Mouse (Mus musculus) neural tube, embryonic 11.5 days (tissue): ENCODE data around the gene Nxf3. TPM values are rescaled to one million over a fixed set of nuclear protein-coding genes. Genes with fewer than 3 reads are reported as not detected.
"Not testable (repeated sequence)": the region's sequence is repeated elsewhere in the genome, so short reads cannot be mapped to it uniquely, and the experiment has no call there.

Experiments
- ATAC-seq: fragments of 200-750 bp; cut with Nextera tagmentation; 2 replicates; pipeline ENCODE4 v1.8.0; 2017; ENCODE audit warnings: moderate number of reproducible peaks, mild to moderate bottlenecking, moderate TSS enrichment, moderate library complexity; ENCODE audit not compliant: insufficient read depth, low FRiP score, low TSS enrichment
- DNase-seq: peaks from one replicate; pipeline ENCODE4 v3.0.0-alpha.2; 2015; ENCODE audit warnings: low spot score
- H3K27ac ChIP-seq: fragments of 300-500 bp; sonication (generic); 2 replicates; pipeline ENCODE4 v1.5.1; 2014; ENCODE audit warnings: low read depth, mild to moderate bottlenecking, low read length
- H3K27me3 ChIP-seq: fragments of 300-500 bp; sonication (generic); 2 replicates; pipeline ENCODE4 v1.6.1; 2014; ENCODE audit warnings: mild to moderate bottlenecking, low read length, mixed read lengths; ENCODE audit not compliant: control insufficient read depth, insufficient read depth
- H3K36me3 ChIP-seq: fragments of 300-500 bp; sonication (generic); 2 replicates; pipeline ENCODE4 v1.6.1; 2014; ENCODE audit warnings: mild to moderate bottlenecking, low read length, moderate library complexity, mixed read lengths; ENCODE audit not compliant: control insufficient read depth, insufficient read depth
- H3K4me1 ChIP-seq: fragments of 300-500 bp; sonication (generic); 2 replicates; pipeline ENCODE4 v1.6.1; 2014; ENCODE audit warnings: low read length, mixed read lengths; ENCODE audit not compliant: control insufficient read depth, insufficient read depth
- H3K4me2 ChIP-seq: fragments of 300-500 bp; sonication (generic); 2 replicates; pipeline ENCODE4 v1.6.1; 2014; ENCODE audit warnings: low read depth, mild to moderate bottlenecking, moderate library complexity
- H3K4me3 ChIP-seq: fragments of 300-500 bp; sonication (generic); 2 replicates; pipeline ENCODE4 v1.5.1; 2014; ENCODE audit warnings: low read depth, low read length
- H3K9ac ChIP-seq: fragments of 300-500 bp; sonication (generic); 2 replicates; pipeline ENCODE4 v1.6.1; 2014; ENCODE audit warnings: mild to moderate bottlenecking, low read length
- H3K9me3 ChIP-seq: fragments of 300-500 bp; sonication (generic); 2 replicates; pipeline ENCODE4 v1.6.1; 2016; ENCODE audit warnings: low read length; ENCODE audit not compliant: control insufficient read depth
- WGBS: fragments of 180-500 bp; shearing (Covaris S2); extraction: QIAGEN DNeasy Blood & Tissue Kit; methylation state at CpG from one replicate; pipeline ENCODE4 v1.1.7; 2014; 5-methylcytosine and 5-hydroxymethylcytosine counted together
- polyA plus RNA-seq: library from polyadenylated mRNA; unstranded; fragments of >200 nt; fragmentation: Nextera tagmentation; extraction: Ambion mirVana; gene quantifications from 2 replicates; pipeline ENCODE4 v1.2.1, GENCODE M21; 2014

Gene Nxf3
- polyA plus RNA-seq, 1 experiment from 2014 or later, result not detected

- no peak overlapping the region for H3K27ac ChIP-seq
- no peaks in the 10 kb centered on the region for H3K9me3 ChIP-seq
- H3K4me2 ChIP-seq, result no peak overlapping the region
- 42% methylated on average over 2 of the region's 2 CpGs for WGBS
- H3K9ac ChIP-seq, result no peak overlapping the region
- no peak overlapping the region for H3K4me3 ChIP-seq
- DNase-seq (no peak), ATAC-seq (no peak)
- H3K36me3 ChIP-seq, result no peaks in the 10 kb centered on the region
- no peaks in the 10 kb centered on the region for H3K4me1 ChIP-seq
- no peaks in the 10 kb centered on the region for H3K27me3 ChIP-seq
These were observed 7.6 kb upstream of the Nxf3 start for GRCm38 (mm10) chrX:136092497-136093279.

GRCm38 (mm10) chrX:136068020-136068419 is 17.0 kb downstream of the Nxf3 start, which contains the start of gene Bex2:
Gene Bex2, minus strand, starts transcription at chrX:136068236.
- ATAC-seq (peak; percentile 97), DNase-seq (peak; percentile 42)

GRCm38 (mm10) chrX:136067201-136067991 is 17.7 kb downstream of the Nxf3 start:
- not testable (repeated sequence) for H3K9me3 ChIP-seq, H3K27me3 ChIP-seq, H3K36me3 ChIP-seq, H3K4me1 ChIP-seq
- DNase-seq, result peak; percentile 61
- WGBS, result 27% methylated on average over 18 of the region's 48 CpGs
- Histone ChIP-seq H3K9ac (peak overlapping the region; percentile 50), H3K4me3 (peak overlapping the region; percentile 35), H3K4me2 (peak overlapping the region; percentile 32), H3K27ac (0 out of 2 replicates have a peak overlapping the region, but pooled peaks have one; percentile 27)
- peak; percentile 71 for ATAC-seq

More at GRCm38 (mm10) chrX:136068020-136068419, 17.0 kb downstream of the Nxf3 start, which contains the start of gene Bex2:
- Histone ChIP-seq H3K9ac (peak within 1 kb of the TSS; percentile 50), H3K4me3 (peak within 1 kb of the TSS; percentile 35), H3K4me2 (peak within 1 kb of the TSS; percentile 32), H3K27ac (0 out of 2 replicates have a peak within 1 kb of the TSS, but pooled peaks have one; percentile 27)
- not testable (repeated sequence) for H3K27me3 ChIP-seq, H3K36me3 ChIP-seq, H3K4me1 ChIP-seq, H3K9me3 ChIP-seq
- no CpG with 5 or more reads among the region's 32 CpGs for WGBS

GRCm38 (mm10) chrX:136060698-136061097 is 24.4 kb downstream of the Nxf3 start:
- H3K9me3 ChIP-seq, result no peaks in the 10 kb centered on the region
- DNase-seq (no peak), ATAC-seq (no peak)
- no peaks in the 10 kb centered on the region for H3K4me1 ChIP-seq
- no peaks in the 10 kb centered on the region for H3K36me3 ChIP-seq
- WGBS, result 71% methylated on average over 1 of the region's 1 CpGs
- H3K27ac ChIP-seq, result no peak overlapping the region
- no peak overlapping the region for H3K9ac ChIP-seq
- H3K4me2 ChIP-seq, result no peak overlapping the region
- H3K27me3 ChIP-seq, result no peaks in the 10 kb centered on the region
- no peak overlapping the region for H3K4me3 ChIP-seq

- Histone ChIP-seq H3K9me3 (no peaks in the 10 kb centered on the region), H3K4me3 (no peak overlapping the region), H3K4me2 (no peak overlapping the region), H3K4me1 (no peaks in the 10 kb centered on the region), H3K9ac (no peak overlapping the region), H3K27me3 (no peaks in the 10 kb centered on the region), H3K27ac (no peak overlapping the region), H3K36me3 (no peaks in the 10 kb centered on the region)
- DNase-seq (no peak), ATAC-seq (no peak)
- 75% methylated on average over 2 of the region's 2 CpGs for WGBS
These were observed 33.8 kb downstream of the Nxf3 start for GRCm38 (mm10) chrX:136051219-136051618.

GRCm38 (mm10) chrX:136047528-136047927 is 37.5 kb downstream of the Nxf3 start:
- Histone ChIP-seq H3K9me3 (no peaks in the 10 kb centered on the region), H3K4me2 (no peak overlapping the region), H3K4me1 (no peaks in the 10 kb centered on the region), H3K27me3 (no peaks in the 10 kb centered on the region), H3K9ac (no peak overlapping the region), H3K4me3 (no peak overlapping the region), H3K36me3 (no peaks in the 10 kb centered on the region), H3K27ac (no peak overlapping the region)
- ATAC-seq (no peak), DNase-seq (peak; percentile 43)
- 24% methylated on average over 5 of the region's 5 CpGs for WGBS

- ATAC-seq, result no peak
- Histone ChIP-seq H3K4me2 (no peak overlapping the region), H3K4me1 (no peaks in the 10 kb centered on the region), H3K27ac (no peak overlapping the region), H3K9me3 (no peaks in the 10 kb centered on the region), H3K27me3 (no peaks in the 10 kb centered on the region), H3K4me3 (no peak overlapping the region), H3K36me3 (no peaks in the 10 kb centered on the region), H3K9ac (no peak overlapping the region)
- 82% methylated on average over 1 of the region's 1 CpGs for WGBS
- DNase-seq, result no peak
These were observed 41.3 kb downstream of the Nxf3 start for GRCm38 (mm10) chrX:136043726-136044125.

- not testable (repeated sequence) for H3K27ac ChIP-seq, H3K4me1 ChIP-seq, H3K9ac ChIP-seq
These were observed 52.0 kb downstream of the Nxf3 start, which contains the start of gene Arxes1 for GRCm38 (mm10) chrX:136032799-136033763. Gene Arxes1, plus strand, starts transcription at chrX:136033367.

More at GRCm38 (mm10) chrX:136032799-136033763, 52.0 kb downstream of the Nxf3 start, which contains the start of gene Arxes1:
- not testable (repeated sequence) for DNase-seq, H3K36me3 ChIP-seq, H3K27me3 ChIP-seq, H3K9me3 ChIP-seq
- H3K4me2 ChIP-seq, result peak within 1 kb of the TSS; percentile 34
- 19% methylated on average over 14 of the region's 49 CpGs for whole genome bisulfite sequencing
- peak; percentile 91 for ATAC-seq
- H3K4me3 ChIP-seq, result peak within 1 kb of the TSS; percentile 11; the same call in 1 of the 2 replicates
